Mouse (Mus musculus): ENCODE measurements around the gene Cfhr2. TPM values are rescaled to one million over a fixed set of nuclear protein-coding genes. Genes with fewer than 3 reads are reported as not detected.
"Not testable (repeated sequence)": the region's sequence is repeated elsewhere in the genome, so short reads cannot be mapped to it uniquely, and the experiment has no call there.

Cfhr2 gene
- not detected in 2 replicates for polyA plus RNA-seq (2014; fragmentation: Nextera tagmentation; extraction: Ambion mirVana)

GRCm38 (mm10) chr1:139858548-139858947 is at the start of gene Cfhr2:
Gene Cfhr2 (minus strand): TSS chr1:139858702.
- H3K4me2 ChIP-seq (ENCODE audit: low read depth, severe bottlenecking) = no peak within 1 kb of the TSS
- H3K9me3 ChIP-seq (ENCODE audit: control insufficient read depth, low read length) = no peaks in the 10 kb centered on the region
- no peaks in the 10 kb centered on the region for H3K36me3 ChIP-seq (ENCODE audit: control insufficient read depth, insufficient read depth, low read length)
- H3K4me3 ChIP-seq (ENCODE audit: low read depth, low read length) = no peak within 1 kb of the TSS
- DNase-seq (ENCODE audit: low spot score) (no peak), ATAC-seq (ENCODE audit: insufficient number of reproducible peaks, low FRiP score, low TSS enrichment, low read depth) (no peak)
- H3K9ac ChIP-seq (ENCODE audit: low read length) = no peak within 1 kb of the TSS
- WGBS = 80% methylated on average over 1 of the region's 1 CpGs
- H3K4me1 ChIP-seq (ENCODE audit: control insufficient read depth, insufficient read depth, low read length) = no peaks in the 10 kb centered on the region
- H3K27me3 ChIP-seq (ENCODE audit: control insufficient read depth, insufficient read depth, low read length) = no peaks in the 10 kb centered on the region
- no peak within 1 kb of the TSS for H3K27ac ChIP-seq (replicated peaks; ENCODE audit: low read depth, low read length)

- ATAC-seq (ENCODE audit: insufficient number of reproducible peaks, low FRiP score, low TSS enrichment, low read depth) (no peak), DNase-seq (ENCODE audit: low spot score) (no peak)
- Histone ChIP-seq H3K4me1 (ENCODE audit: control insufficient read depth, insufficient read depth, low read length) (no peaks in the 10 kb centered on the region), H3K27ac (replicated peaks; ENCODE audit: low read depth, low read length) (no peak overlapping the region), H3K9ac (ENCODE audit: low read length) (no peak overlapping the region), H3K4me2 (ENCODE audit: low read depth, severe bottlenecking) (no peak overlapping the region), H3K9me3 (ENCODE audit: control insufficient read depth, low read length) (no peaks in the 10 kb centered on the region), H3K4me3 (ENCODE audit: low read depth, low read length) (no peak overlapping the region), H3K36me3 (ENCODE audit: control insufficient read depth, insufficient read depth, low read length) (no peaks in the 10 kb centered on the region), H3K27me3 (ENCODE audit: control insufficient read depth, insufficient read depth, low read length) (no peaks in the 10 kb centered on the region)
Observed at GRCm38 (mm10) chr1:139863751-139864150, 5.2 kb upstream of the Cfhr2 start.

GRCm38 (mm10) chr1:139860176-139860575 is 1.7 kb upstream of the Cfhr2 start:
- H3K4me1 ChIP-seq (ENCODE audit: control insufficient read depth, insufficient read depth, low read length) = no peaks in the 10 kb centered on the region
- H3K9me3 ChIP-seq (ENCODE audit: control insufficient read depth, low read length) = no peaks in the 10 kb centered on the region
- H3K9ac ChIP-seq (ENCODE audit: low read length) = no peak overlapping the region
- no peak overlapping the region for H3K27ac ChIP-seq (replicated peaks; ENCODE audit: low read depth, low read length)
- DNase-seq (ENCODE audit: low spot score) = no peak
- no peaks in the 10 kb centered on the region for H3K27me3 ChIP-seq (ENCODE audit: control insufficient read depth, insufficient read depth, low read length)
- H3K36me3 ChIP-seq (ENCODE audit: control insufficient read depth, insufficient read depth, low read length) = no peaks in the 10 kb centered on the region
- ATAC-seq (ENCODE audit: insufficient number of reproducible peaks, low FRiP score, low TSS enrichment, low read depth) = no peak
- no peak overlapping the region for H3K4me3 ChIP-seq (ENCODE audit: low read depth, low read length)
- no peak overlapping the region for H3K4me2 ChIP-seq (ENCODE audit: low read depth, severe bottlenecking)

GRCm38 (mm10) chr1:139839699-139840098 is 18.8 kb downstream of the Cfhr2 start:
- Histone ChIP-seq H3K27ac (replicated peaks; ENCODE audit: low read depth, low read length) (no peak overlapping the region), H3K4me1 (ENCODE audit: control insufficient read depth, insufficient read depth, low read length) (no peaks in the 10 kb centered on the region), H3K4me3 (ENCODE audit: low read depth, low read length) (no peak overlapping the region), H3K36me3 (ENCODE audit: control insufficient read depth, insufficient read depth, low read length) (no peaks in the 10 kb centered on the region), H3K9ac (ENCODE audit: low read length) (no peak overlapping the region), H3K9me3 (ENCODE audit: control insufficient read depth, low read length) (no peaks in the 10 kb centered on the region), H3K4me2 (ENCODE audit: low read depth, severe bottlenecking) (no peak overlapping the region), H3K27me3 (ENCODE audit: control insufficient read depth, insufficient read depth, low read length) (no peaks in the 10 kb centered on the region)
- DNase-seq (ENCODE audit: low spot score) = no peak
- WGBS = 71% methylated on average over 7 of the region's 7 CpGs
- no peak for ATAC-seq (ENCODE audit: insufficient number of reproducible peaks, low FRiP score, low TSS enrichment, low read depth)

- Histone ChIP-seq H3K4me3 (ENCODE audit: low read depth, low read length) (no peak overlapping the region), H3K27me3 (ENCODE audit: control insufficient read depth, insufficient read depth, low read length) (no peaks in the 10 kb centered on the region), H3K9me3 (ENCODE audit: control insufficient read depth, low read length) (no peaks in the 10 kb centered on the region), H3K4me1 (ENCODE audit: control insufficient read depth, insufficient read depth, low read length) (no peaks in the 10 kb centered on the region), H3K27ac (replicated peaks; ENCODE audit: low read depth, low read length) (no peak overlapping the region), H3K9ac (ENCODE audit: low read length) (no peak overlapping the region), H3K4me2 (ENCODE audit: low read depth, severe bottlenecking) (no peak overlapping the region), H3K36me3 (ENCODE audit: control insufficient read depth, insufficient read depth, low read length) (no peaks in the 10 kb centered on the region)
- no peak for ATAC-seq (ENCODE audit: insufficient number of reproducible peaks, low FRiP score, low TSS enrichment, low read depth)
- no peak for DNase-seq (ENCODE audit: low spot score)
- WGBS = 89% methylated on average over 2 of the region's 2 CpGs
Observed at GRCm38 (mm10) chr1:139839290-139839689, 19.2 kb downstream of the Cfhr2 start.

GRCm38 (mm10) chr1:139808594-139808993 is 49.9 kb downstream of the Cfhr2 start:
- ATAC-seq (ENCODE audit: insufficient number of reproducible peaks, low FRiP score, low TSS enrichment, low read depth) (no peak), DNase-seq (ENCODE audit: low spot score) (no peak)
- Histone ChIP-seq H3K4me3 (ENCODE audit: low read depth, low read length) (no peak overlapping the region), H3K9me3 (ENCODE audit: control insufficient read depth, low read length) (no peaks in the 10 kb centered on the region), H3K4me2 (ENCODE audit: low read depth, severe bottlenecking) (no peak overlapping the region), H3K27me3 (ENCODE audit: control insufficient read depth, insufficient read depth, low read length) (no peaks in the 10 kb centered on the region), H3K27ac (replicated peaks; ENCODE audit: low read depth, low read length) (no peak overlapping the region), H3K9ac (ENCODE audit: low read length) (no peak overlapping the region), H3K4me1 (ENCODE audit: control insufficient read depth, insufficient read depth, low read length) (no peaks in the 10 kb centered on the region), H3K36me3 (ENCODE audit: control insufficient read depth, insufficient read depth, low read length) (no peaks in the 10 kb centered on the region)

GRCm38 (mm10) chr1:139781143-139781542 is 77.4 kb downstream of the Cfhr2 start, which contains the start of gene Gm4788:
Gene Gm4788 (minus strand): TSS chr1:139781243.
- ATAC-seq (ENCODE audit: insufficient number of reproducible peaks, low FRiP score, low TSS enrichment, low read depth) (no peak), DNase-seq (ENCODE audit: low spot score) (no peak)
- H3K36me3 ChIP-seq (ENCODE audit: control insufficient read depth, insufficient read depth, low read length) = no peaks in the 10 kb centered on the region
- no peaks in the 10 kb centered on the region for H3K4me1 ChIP-seq (ENCODE audit: control insufficient read depth, insufficient read depth, low read length)
- H3K27me3 ChIP-seq (ENCODE audit: control insufficient read depth, insufficient read depth, low read length) = no peaks in the 10 kb centered on the region
- no peak within 1 kb of the TSS for H3K9ac ChIP-seq (ENCODE audit: low read length)
- no peak within 1 kb of the TSS for H3K4me3 ChIP-seq (ENCODE audit: low read depth, low read length)
- WGBS = 97% methylated on average over 1 of the region's 1 CpGs
- no peak within 1 kb of the TSS for H3K27ac ChIP-seq (replicated peaks; ENCODE audit: low read depth, low read length)
- no peaks in the 10 kb centered on the region for H3K9me3 ChIP-seq (ENCODE audit: control insufficient read depth, low read length)
- no peak within 1 kb of the TSS for H3K4me2 ChIP-seq (ENCODE audit: low read depth, severe bottlenecking)

GRCm38 (mm10) chr1:139769913-139770312 is 88.6 kb downstream of the Cfhr2 start:
- WGBS = 74% methylated on average over 3 of the region's 3 CpGs

More at GRCm38 (mm10) chr1:139769913-139770312, 88.6 kb downstream of the Cfhr2 start:
- H3K27ac ChIP-seq (replicated peaks; ENCODE audit: low read depth, low read length); H3K4me2 ChIP-seq (ENCODE audit: low read depth, severe bottlenecking); H3K4me3 ChIP-seq (ENCODE audit: low read depth, low read length); ATAC-seq (ENCODE audit: insufficient number of reproducible peaks, low FRiP score, low TSS enrichment, low read depth); H3K9me3 ChIP-seq (ENCODE audit: control insufficient read depth, low read length); H3K4me1 ChIP-seq (ENCODE audit: control insufficient read depth, insufficient read depth, low read length); DNase-seq (ENCODE audit: low spot score); H3K36me3 ChIP-seq (ENCODE audit: control insufficient read depth, insufficient read depth, low read length); H3K27me3 ChIP-seq (ENCODE audit: control insufficient read depth, insufficient read depth, low read length); H3K9ac ChIP-seq (ENCODE audit: low read length): not testable (repeated sequence)

Measured in limb, embryonic 11.5 days (tissue).